ENCODE assay signal across 8 mouse cellular contexts in the genomic region with DNA sequence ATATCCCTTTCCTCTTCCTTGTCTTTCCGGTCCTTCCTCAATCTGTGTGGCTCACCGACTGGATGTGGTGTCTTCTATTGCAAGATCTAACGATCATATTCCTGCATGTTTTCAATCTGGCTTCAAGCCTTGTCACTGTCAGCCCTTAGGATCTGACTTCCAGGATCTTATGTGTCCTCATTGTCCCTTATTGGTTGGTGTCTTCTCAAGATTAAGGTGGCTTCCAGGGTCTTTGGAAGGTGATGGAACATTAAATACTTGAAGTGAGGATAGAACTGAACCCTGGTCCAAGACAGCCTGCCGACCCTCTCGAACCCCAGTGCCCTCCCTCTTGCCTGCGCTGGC. TPM values are rescaled to one million over a fixed set of nuclear protein-coding genes. Genes with fewer than 3 reads are reported as not detected.
A peak's percentile ranks its signal among the peaks of the same experiment; 100 is the strongest.
DNase-seq lines count a peak whose midpoint lies in the region; ATAC-seq lines count a peak whose summit lies in the region.

No protein-coding gene starts in this region.

- no peak overlapping the region for H3K27ac ChIP-seq in kidney, embryonic 14.5 days (ENCODE audit: low read depth, low read length)
- peak overlapping the region; percentile 63 for H3K27ac ChIP-seq in embryonic facial prominence, embryonic 10.5 days (replicated peaks)
- no peak overlapping the region for H3K27ac ChIP-seq in intestine, embryonic 14.5 days (ENCODE audit: low read depth)

- no peak overlapping the region; the same call in 1 of the 2 replicates for H3K9ac ChIP-seq in kidney, embryonic 14.5 days (ENCODE audit: low read depth, low read length)
- no peak overlapping the region for H3K9ac ChIP-seq in intestine, embryonic 14.5 days (ENCODE audit: low read length)

- H3K27me3 ChIP-seq in kidney, embryonic 14.5 days (ENCODE audit: control insufficient read depth, insufficient read depth, low read length) = no peaks in the 10 kb centered on the region
- peaks cover 11% of the 10 kb centered on the region for H3K27me3 ChIP-seq in embryonic facial prominence, embryonic 10.5 days (replicated peaks; ENCODE audit: low read depth, poor library complexity, severe bottlenecking)
- H3K27me3 ChIP-seq in intestine, embryonic 14.5 days (replicated peaks; ENCODE audit: control insufficient read depth, insufficient read depth, low read length) = no peaks in the 10 kb centered on the region

- H3K36me3 ChIP-seq in kidney, embryonic 14.5 days (ENCODE audit: control insufficient read depth, insufficient read depth, low read length) = no peaks in the 10 kb centered on the region
- H3K36me3 ChIP-seq in embryonic facial prominence, embryonic 10.5 days (replicated peaks) = peaks cover 9% of the 10 kb centered on the region; the same call in 1 of the 2 replicates
- H3K36me3 ChIP-seq in intestine, embryonic 14.5 days (ENCODE audit: control insufficient read depth, insufficient read depth, low read length) = no peaks in the 10 kb centered on the region

- H3K9me3 ChIP-seq in kidney, embryonic 14.5 days (ENCODE audit: control insufficient read depth, low read length) = no peaks in the 10 kb centered on the region
- no peaks in the 10 kb centered on the region for H3K9me3 ChIP-seq in embryonic facial prominence, embryonic 10.5 days
- H3K9me3 ChIP-seq in intestine, embryonic 14.5 days (ENCODE audit: control insufficient read depth, low read length) = no peaks in the 10 kb centered on the region

- 51% methylated on average over 6 of the region's 6 CpGs for WGBS in kidney, embryonic 14.5 days
- 56% methylated on average over 6 of the region's 6 CpGs for WGBS in embryonic facial prominence, embryonic 10.5 days
- WGBS in intestine, embryonic 14.5 days = 53% methylated on average over 6 of the region's 6 CpGs

- H3K4me2 ChIP-seq in kidney, embryonic 14.5 days (replicated peaks; ENCODE audit: low read depth, low read length) = peak overlapping the region; percentile 37
- peak overlapping the region; percentile 70 for H3K4me2 ChIP-seq in intestine, embryonic 14.5 days (ENCODE audit: low read length)

- 0 out of 2 replicates have a peak, but pooled peaks have one; percentile 17 for ATAC-seq in kidney, embryonic 14.5 days (ENCODE audit: low FRiP score, low TSS enrichment)
- no peak for ATAC-seq in intestine, embryonic 14.5 days (replicated peaks; ENCODE audit: low FRiP score, low TSS enrichment, low read depth)
- peak; percentile 1; the same call in 1 of the 2 replicates for ATAC-seq in monocyte, adult 5-6 weeks (replicated peaks; ENCODE audit: insufficient number of reproducible peaks, low FRiP score, low TSS enrichment, poor library complexity, severe bottlenecking)
- ATAC-seq in CD4-positive, CD25-positive, alpha-beta regulatory T cell, adult 4 months = no peak

- H3K4me1 ChIP-seq in kidney, embryonic 14.5 days (ENCODE audit: control insufficient read depth, insufficient read depth, low read length) = peaks cover 15% of the 10 kb centered on the region; the same call in 1 of the 2 replicates
- H3K4me1 ChIP-seq in embryonic facial prominence, embryonic 10.5 days = peaks cover 27% of the 10 kb centered on the region
- H3K4me1 ChIP-seq in intestine, embryonic 14.5 days (replicated peaks; ENCODE audit: control insufficient read depth, insufficient read depth, low read length) = peaks cover 4% of the 10 kb centered on the region; the same call in 1 of the 2 replicates

- no peak for DNase-seq in kidney, postnatal 36 days
- no peak for DNase-seq in embryonic facial prominence, embryonic 10.5 days (ENCODE audit: low spot score)
- no peak for DNase-seq in intestine, embryonic 14.5 days (ENCODE audit: low spot score)
- no peak for DNase-seq in spleen, postnatal 36 days (ENCODE audit: low spot score in 2 of 2)
- no peak for DNase-seq in cerebellum, adult 18-20 months

- H3K4me3 ChIP-seq in kidney, embryonic 14.5 days (ENCODE audit: low read length) = peak overlapping the region; percentile 70
- H3K4me3 ChIP-seq in embryonic facial prominence, embryonic 10.5 days = peak overlapping the region; percentile 81
- H3K4me3 ChIP-seq in intestine, embryonic 14.5 days (ENCODE audit: low read depth, low read length) = peak overlapping the region; percentile 67

RNA-seq across cellular contexts. Expression of gene Cuedc2, which starts 0.4 kb away (rescaled TPM):
- polyA plus RNA-seq in kidney, embryonic 14.5 days (2014; fragmentation: Nextera tagmentation; extraction: Ambion mirVana) = 164 and 165 TPM in 2 replicates
- 204 and 208 TPM in 2 replicates for polyA plus RNA-seq in embryonic facial prominence, embryonic 10.5 days (2016; fragmentation: Nextera tagmentation; extraction: Ambion mirVana)
- 154 and 176 TPM in 2 replicates for polyA plus RNA-seq in intestine, embryonic 14.5 days (2014; fragmentation: Nextera tagmentation; extraction: Ambion mirVana)
- 43.0 to 58.3 TPM (median 56.0 TPM) in 3 replicates for total RNA-seq in monocyte, adult 5-6 weeks (2017)
- polyA plus RNA-seq in CD4-positive, CD25-positive, alpha-beta regulatory T cell, adult 4 months (2017; shearing (Covaris generic)) = 10 to 100 TPM; 56.3 to 62.6 TPM

RNA-seq across cellular contexts. Expression of gene Mfsd13a, which starts 2.0 kb away (rescaled TPM):
- polyA plus RNA-seq in kidney, embryonic 14.5 days (2014; fragmentation: Nextera tagmentation; extraction: Ambion mirVana) = 7.9 and 10.8 TPM in 2 replicates
- polyA plus RNA-seq in embryonic facial prominence, embryonic 10.5 days (2016; fragmentation: Nextera tagmentation; extraction: Ambion mirVana) = 8.0 and 8.4 TPM in 2 replicates
- 12.3 and 12.7 TPM in 2 replicates for polyA plus RNA-seq in intestine, embryonic 14.5 days (2014; fragmentation: Nextera tagmentation; extraction: Ambion mirVana)
- 0.57 to 2.9 TPM (median 0.75 TPM) in 3 replicates for total RNA-seq in monocyte, adult 5-6 weeks (2017)
- polyA plus RNA-seq in CD4-positive, CD25-positive, alpha-beta regulatory T cell, adult 4 months (2017; shearing (Covaris generic)) = 10 to 100 TPM in 1 of 2 experiments, 1 to 10 TPM in 1; 3.8 to 10.5 TPM

RNA-seq across cellular contexts. Expression of gene Fbxl15, which starts 10.9 kb away (rescaled TPM):
- 14.2 and 18.2 TPM in 2 replicates for polyA plus RNA-seq in kidney, embryonic 14.5 days (2014; fragmentation: Nextera tagmentation; extraction: Ambion mirVana)
- 17.1 and 17.2 TPM in 2 replicates for polyA plus RNA-seq in embryonic facial prominence, embryonic 10.5 days (2016; fragmentation: Nextera tagmentation; extraction: Ambion mirVana)
- 17.5 and 17.7 TPM in 2 replicates for polyA plus RNA-seq in intestine, embryonic 14.5 days (2014; fragmentation: Nextera tagmentation; extraction: Ambion mirVana)
- 1.2 to 3.0 TPM (median 2.2 TPM) in 3 replicates for total RNA-seq in monocyte, adult 5-6 weeks (2017)
- 1 to 10 TPM; 5.1 TPM for polyA plus RNA-seq in CD4-positive, CD25-positive, alpha-beta regulatory T cell, adult 4 months (2017; shearing (Covaris generic))

RNA-seq across cellular contexts. Expression of gene 2310034G01Rik, which starts 11.2 kb away (rescaled TPM):
- 2.7 and 3.5 TPM in 2 replicates for polyA plus RNA-seq in kidney, embryonic 14.5 days (2014; fragmentation: Nextera tagmentation; extraction: Ambion mirVana)
- polyA plus RNA-seq in embryonic facial prominence, embryonic 10.5 days (2016; fragmentation: Nextera tagmentation; extraction: Ambion mirVana) = 1.0 and 1.1 TPM in 2 replicates
- 1.7 and 2.0 TPM in 2 replicates for polyA plus RNA-seq in intestine, embryonic 14.5 days (2014; fragmentation: Nextera tagmentation; extraction: Ambion mirVana)
- 1.5 TPM in 2 of 3 replicates, not detected in the other for total RNA-seq in monocyte, adult 5-6 weeks (2017)
- under 1 TPM in 1 of 2 experiments, not detected in 1; 0.23 TPM for polyA plus RNA-seq in CD4-positive, CD25-positive, alpha-beta regulatory T cell, adult 4 months (2017; shearing (Covaris generic))

RNA-seq across cellular contexts. Expression of gene Psd, which starts 12.0 kb away (rescaled TPM):
- polyA plus RNA-seq in kidney, embryonic 14.5 days (2014; fragmentation: Nextera tagmentation; extraction: Ambion mirVana) = 1.7 and 1.8 TPM in 2 replicates
- polyA plus RNA-seq in embryonic facial prominence, embryonic 10.5 days (2016; fragmentation: Nextera tagmentation; extraction: Ambion mirVana) = 2.5 and 3.5 TPM in 2 replicates
- polyA plus RNA-seq in intestine, embryonic 14.5 days (2014; fragmentation: Nextera tagmentation; extraction: Ambion mirVana) = 36.4 and 43.9 TPM in 2 replicates
- 0.76 TPM in 1 of 3 replicates, not detected in the others for total RNA-seq in monocyte, adult 5-6 weeks (2017)
- 1 to 10 TPM; 3.8 to 6.5 TPM for polyA plus RNA-seq in CD4-positive, CD25-positive, alpha-beta regulatory T cell, adult 4 months (2017; shearing (Covaris generic))

Comparison
In these comparisons a context has a peak if more than half of its experiments do, and no peak if none do; other contexts are left out.
1. ATAC-seq: peak in kidney, embryonic 14.5 days (single experiment) and monocyte, adult 5-6 weeks (single experiment); none in intestine, embryonic 14.5 days (single experiment) and CD4-positive, CD25-positive, alpha-beta regulatory T cell, adult 4 months (single experiment).
2. Peak in every context shown above with its lines, with median percentiles within 50 percentile points of each other: H3K4me3 ChIP-seq.